Mouse (Mus musculus) stomach, postnatal 0 days (tissue): Measurements from ENCODE around the gene Gkn1.

ENCODE experiments used
- CTCF ChIP-seq: IDR thresholded peaks from 2 replicates; pipeline ENCODE4 v1.5.1; 2016; ENCODE audit warnings: antibody characterized with exemption, low read depth, mild to moderate bottlenecking, moderate library complexity
- EP300 ChIP-seq: optimal IDR thresholded peaks from 2 replicates; pipeline ENCODE3; 2016; ENCODE audit warnings: antibody characterized with exemption

DNA sequence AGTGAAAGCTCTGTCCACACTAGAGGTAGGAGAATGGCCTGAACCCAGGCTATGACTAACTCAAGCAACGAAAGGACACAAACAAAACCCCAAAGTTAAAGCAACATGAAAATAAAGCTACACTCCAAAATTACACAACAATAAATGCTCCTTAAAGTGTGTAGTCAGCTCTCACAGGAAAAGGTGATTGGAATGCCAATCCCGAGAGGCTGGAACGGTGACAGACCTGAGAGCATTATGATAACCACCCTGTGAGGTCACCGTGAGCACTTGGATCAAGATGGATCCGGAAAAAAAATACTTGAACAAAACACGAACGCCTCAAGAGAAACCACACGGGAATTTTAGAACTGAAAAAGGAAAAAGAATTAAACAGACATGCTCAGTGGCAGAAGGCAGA is 46.3 kb downstream of the Gkn1 start:
- no peak for TF ChIP-seq CTCF
- TF ChIP-seq EP300 = no peak
